Mouse (Mus musculus): ENCODE results near the gene Bach2.

DNA sequence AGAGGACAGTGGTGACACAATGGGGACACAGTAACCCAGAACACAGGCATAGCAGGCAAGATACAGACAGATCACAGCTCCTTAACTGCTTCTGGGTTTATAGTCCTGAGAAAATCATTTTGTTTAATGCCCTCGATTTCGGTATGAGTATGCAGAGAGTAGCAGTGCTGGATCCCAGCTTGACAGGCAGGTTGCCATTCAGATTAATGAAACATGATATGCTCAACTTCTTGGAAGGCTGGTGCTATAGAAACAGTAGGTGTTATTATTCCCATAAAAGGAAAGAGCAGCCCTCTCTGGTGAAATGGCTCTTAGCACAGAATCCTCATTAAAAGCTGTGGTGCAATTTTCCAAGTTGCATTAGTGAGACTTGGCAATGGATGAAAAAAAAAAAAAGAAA, 270.0 kb downstream of the Bach2 start:
- TF ChIP-seq CTCF (IDR thresholded peaks at IDR 0.05; ENCODE audit: insufficient read depth, low read length): no peak
- no peak for TF ChIP-seq POLR2A (IDR thresholded peaks at IDR 0.05; ENCODE audit: borderline replicate concordance, extremely low read depth, low read depth, low read length)
